8 mouse cellular contexts compared by ENCODE assay signal in the genomic region with DNA sequence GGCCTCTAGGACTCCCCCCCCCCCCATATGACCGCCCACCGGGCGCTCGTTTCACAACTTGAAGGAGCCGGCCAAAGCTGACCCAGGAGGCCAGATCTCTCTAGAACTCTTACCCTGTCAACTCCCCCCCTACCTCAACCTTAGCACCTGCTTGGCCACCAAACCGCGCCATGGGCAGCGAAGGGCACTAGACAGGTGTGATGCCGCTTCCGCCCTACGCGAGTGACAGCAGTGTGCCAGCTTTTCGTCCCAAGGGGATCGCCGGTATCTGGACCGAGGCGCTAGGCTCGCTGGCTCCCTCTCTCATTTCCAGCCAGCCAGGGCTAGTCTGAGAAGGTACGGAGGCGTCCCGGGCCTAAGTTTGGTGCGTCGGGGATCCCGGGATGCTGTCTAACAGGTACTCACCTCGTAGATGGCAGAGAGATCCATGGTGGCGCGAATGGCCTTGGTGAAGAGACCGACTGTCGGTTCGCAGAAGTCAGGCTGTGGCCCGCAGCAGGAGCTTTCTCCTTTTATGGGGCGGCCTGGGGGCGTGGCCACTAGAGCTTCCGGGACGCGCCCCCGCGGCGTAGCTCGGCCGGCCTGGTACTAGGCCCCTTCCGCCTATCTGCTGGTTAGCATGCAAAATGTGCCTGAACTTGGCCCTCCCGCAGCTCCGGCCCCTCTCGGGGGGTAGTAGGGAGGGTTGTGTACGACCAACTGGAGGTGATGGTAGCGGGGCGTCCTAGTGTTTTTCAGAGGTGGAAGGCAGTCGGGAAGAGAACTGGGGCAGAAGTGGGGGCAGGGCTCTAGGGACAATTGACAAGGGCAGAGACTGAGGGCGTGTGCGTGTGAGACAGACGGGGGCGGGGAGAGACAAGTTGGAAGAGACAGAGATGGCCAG. TPM values are rescaled to one million over a fixed set of nuclear protein-coding genes. Genes with fewer than 3 reads are reported as not detected.
A peak's percentile ranks its signal among the peaks of the same experiment; 100 is the strongest.
DNase-seq lines count a peak whose midpoint lies in the region; ATAC-seq and TF ChIP-seq lines count a peak whose summit lies in the region.

No protein-coding gene starts in this region.

- DNase-seq in ES-CJ7 (ENCODE audit: low read depth, low spot score): peak; percentile 95
- peak; percentile 61 for DNase-seq in cerebellum, adult 11 months
- peak; percentile 86 for DNase-seq in forebrain, embryonic 14.5 days (ENCODE audit: low spot score)
- DNase-seq in heart, postnatal 25 days (ENCODE audit: low spot score): peak; percentile 93
- DNase-seq in layer of hippocampus, adult 8-10 months (ENCODE audit: low spot score in 2 of 2): peak; percentile 70 to 80
- peak; percentile 86 for DNase-seq in ovary, adult 18-20 months (ENCODE audit: low spot score)
- peak; percentile 94 for DNase-seq in thymus, adult 2 months

- ATAC-seq in forebrain, embryonic 14.5 days: peak; percentile 64
- ATAC-seq in lung, embryonic 16.5 days (ENCODE audit: low read depth): peak; percentile 41

- no peaks in the 10 kb centered on the region for H3K27me3 ChIP-seq in forebrain, embryonic 14.5 days (replicated peaks; ENCODE audit: control insufficient read depth, insufficient read depth, low read length)
- H3K27me3 ChIP-seq in lung, embryonic 16.5 days (ENCODE audit: control insufficient read depth, insufficient read depth, low read depth, low read length): no peaks in the 10 kb centered on the region
- no peaks in the 10 kb centered on the region for H3K27me3 ChIP-seq in thymus, adult 2 months (ENCODE audit: control insufficient read depth, insufficient read depth, low read length)

- TF ChIP-seq CTCF in thymus, adult 2 months (IDR thresholded peaks at IDR 0.05; ENCODE audit: borderline replicate concordance, control insufficient read depth, extremely low read depth, insufficient read depth, low read length, poor library complexity): 0 out of 2 replicates have a peak, but pooled peaks have one; percentile 43

- peak overlapping the region; percentile 58 for H3K27ac ChIP-seq in forebrain, embryonic 14.5 days (ENCODE audit: low read depth, low read length)
- peak overlapping the region; percentile 100 for H3K27ac ChIP-seq in lung, embryonic 16.5 days (ENCODE audit: low read length)
- H3K27ac ChIP-seq in thymus, adult 2 months (ENCODE audit: control insufficient read depth, insufficient read depth, low read length): peak overlapping the region; percentile 95

- H3K9ac ChIP-seq in forebrain, embryonic 14.5 days (ENCODE audit: low read length): peak overlapping the region; percentile 74
- peak overlapping the region; percentile 81 for H3K9ac ChIP-seq in lung, embryonic 16.5 days (ENCODE audit: low read length)

- H3K4me3 ChIP-seq in forebrain, embryonic 14.5 days (ENCODE audit: low read depth, low read length): peak overlapping the region; percentile 51
- H3K4me3 ChIP-seq in lung, embryonic 16.5 days (ENCODE audit: low read length): peak overlapping the region; percentile 60
- H3K4me3 ChIP-seq in thymus, adult 2 months (ENCODE audit: control insufficient read depth, insufficient read depth, low read length): peak overlapping the region; percentile 72

- WGBS in forebrain, embryonic 14.5 days: 1% methylated on average over 53 of the region's 53 CpGs
- WGBS in lung, embryonic 16.5 days: under 1% methylated on average over 51 of the region's 53 CpGs
- WGBS in thymus, adult 2 months: under 1% methylated on average over 53 of the region's 53 CpGs

- H3K4me2 ChIP-seq in forebrain, embryonic 14.5 days (ENCODE audit: low read length): peak overlapping the region; percentile 81
- peak overlapping the region; percentile 96 for H3K4me2 ChIP-seq in lung, embryonic 16.5 days (ENCODE audit: low read depth, low read length)

- no peaks in the 10 kb centered on the region for H3K36me3 ChIP-seq in forebrain, embryonic 14.5 days (ENCODE audit: control insufficient read depth, insufficient read depth, low read length)
- peaks cover 2% of the 10 kb centered on the region for H3K36me3 ChIP-seq in lung, embryonic 16.5 days (ENCODE audit: control insufficient read depth, insufficient read depth, low read length)
- peaks cover 13% of the 10 kb centered on the region for H3K36me3 ChIP-seq in thymus, adult 2 months (ENCODE audit: control insufficient read depth, insufficient read depth, low read length)

- peaks cover 33% of the 10 kb centered on the region for H3K4me1 ChIP-seq in forebrain, embryonic 14.5 days (ENCODE audit: control insufficient read depth, insufficient read depth, low read length)
- peaks cover 53% of the 10 kb centered on the region for H3K4me1 ChIP-seq in lung, embryonic 16.5 days (replicated peaks; ENCODE audit: control insufficient read depth, insufficient read depth, low read length)
- H3K4me1 ChIP-seq in thymus, adult 2 months (replicated peaks; ENCODE audit: control insufficient read depth, insufficient read depth, low read length): peaks cover 64% of the 10 kb centered on the region

- peak; percentile 100 for TF ChIP-seq POLR2A in thymus, adult 2 months (IDR thresholded peaks at IDR 0.05; ENCODE audit: control insufficient read depth, extremely low read depth, insufficient read depth, low read length, poor library complexity)

- intact Hi-C loops in heart, postnatal 25 days (cut with DNase I): no loop called here

- H3K9me3 ChIP-seq in forebrain, embryonic 14.5 days (replicated peaks; ENCODE audit: control insufficient read depth, low read length): no peaks in the 10 kb centered on the region
- no peaks in the 10 kb centered on the region for H3K9me3 ChIP-seq in lung, embryonic 16.5 days (ENCODE audit: control insufficient read depth, low read length)

RNA-seq across cellular contexts. Expression of a gene that starts 1.0 kb away (rescaled TPM):
- polyA plus RNA-seq in forebrain, embryonic 14.5 days (2014; fragmentation: Nextera tagmentation; extraction: Ambion mirVana): 3.3 and 5.6 TPM in 2 replicates
- total RNA-seq in heart, postnatal 25 days (2021): 10 to 100 TPM; 14.1 to 18.0 TPM
- total RNA-seq in layer of hippocampus, adult 8-10 months (2022): 1 to 10 TPM; 1.8 to 7.9 (median 5.0) TPM
- polyA plus RNA-seq in lung, embryonic 16.5 days (2015; fragmentation: Nextera tagmentation; extraction: Ambion mirVana): 23.9 and 26.8 TPM in 2 replicates
- polyA plus RNA-seq in thymus, adult 2 months (2012; rRNA removed): 152 and 159 TPM in 2 replicates

RNA-seq across cellular contexts. Expression of a gene that starts 6.6 kb away (rescaled TPM):
- polyA plus RNA-seq in forebrain, embryonic 14.5 days (2014; fragmentation: Nextera tagmentation; extraction: Ambion mirVana): 17.7 and 27.5 TPM in 2 replicates
- 10 to 100 TPM; 13.1 to 20.4 TPM for total RNA-seq in heart, postnatal 25 days (2021)
- total RNA-seq in layer of hippocampus, adult 8-10 months (2022): 1 to 10 TPM; 5.8 to 7.8 (median 6.5) TPM
- 69.0 and 70.0 TPM in 2 replicates for polyA plus RNA-seq in lung, embryonic 16.5 days (2015; fragmentation: Nextera tagmentation; extraction: Ambion mirVana)
- 187 and 211 TPM in 2 replicates for polyA plus RNA-seq in thymus, adult 2 months (2012; rRNA removed)

RNA-seq across cellular contexts. Expression of a gene that starts 13.5 kb away (rescaled TPM):
- 42.3 and 52.9 TPM in 2 replicates for polyA plus RNA-seq in forebrain, embryonic 14.5 days (2014; fragmentation: Nextera tagmentation; extraction: Ambion mirVana)
- 10 to 100 TPM; 18.2 to 20.9 TPM for total RNA-seq in heart, postnatal 25 days (2021)
- total RNA-seq in layer of hippocampus, adult 8-10 months (2022): 10 to 100 TPM; 16.0 to 20.2 (median 17.1) TPM
- 46.8 and 50.2 TPM in 2 replicates for polyA plus RNA-seq in lung, embryonic 16.5 days (2015; fragmentation: Nextera tagmentation; extraction: Ambion mirVana)
- polyA plus RNA-seq in thymus, adult 2 months (2012; rRNA removed): 56.0 and 65.3 TPM in 2 replicates

RNA-seq across cellular contexts. Expression of a gene that starts 13.7 kb away (rescaled TPM):
- polyA plus RNA-seq in forebrain, embryonic 14.5 days (2014; fragmentation: Nextera tagmentation; extraction: Ambion mirVana): 59.3 and 73.1 TPM in 2 replicates
- total RNA-seq in heart, postnatal 25 days (2021): 10 to 100 TPM; 40.6 to 44.3 TPM
- total RNA-seq in layer of hippocampus, adult 8-10 months (2022): 10 to 100 TPM; 72.9 to 77.5 (median 75.4) TPM
- 87.6 and 89.7 TPM in 2 replicates for polyA plus RNA-seq in lung, embryonic 16.5 days (2015; fragmentation: Nextera tagmentation; extraction: Ambion mirVana)
- polyA plus RNA-seq in thymus, adult 2 months (2012; rRNA removed): 146 and 182 TPM in 2 replicates

RNA-seq across cellular contexts. Expression of a gene that starts 28.6 kb away (rescaled TPM):
- 539 and 750 TPM in 2 replicates for polyA plus RNA-seq in forebrain, embryonic 14.5 days (2014; fragmentation: Nextera tagmentation; extraction: Ambion mirVana)
- 100 to 1,000 TPM; 489 to 520 TPM for total RNA-seq in heart, postnatal 25 days (2021)
- 100 to 1,000 TPM; 531 to 646 (median 582) TPM for total RNA-seq in layer of hippocampus, adult 8-10 months (2022)
- 981 and 1,007 TPM in 2 replicates for polyA plus RNA-seq in lung, embryonic 16.5 days (2015; fragmentation: Nextera tagmentation; extraction: Ambion mirVana)
- polyA plus RNA-seq in thymus, adult 2 months (2012; rRNA removed): 1,733 and 1,891 TPM in 2 replicates

Comparison
In these comparisons a context has a peak if more than half of its experiments do, and no peak if none do; other contexts are left out.
1. Peak in every context shown above with its lines: DNase-seq, ATAC-seq, H3K4me3 ChIP-seq and H3K27ac ChIP-seq.